Mouse (Mus musculus): ENCODE data around the gene Ccdc69.

Gene Ccdc69

GRCm38 (mm10) chr11:55077331-55078231 lies at the start of gene Ccdc69:
Gene Ccdc69, minus strand, starts transcription at chr11:55078131.
- CTCF ChIA-PET = interaction anchor here (0.6 to 1.3 kb wide), 2 partner anchors 10 to 56 kb away, joined by 3 read pairs; no protein-coding TSS in a partner anchor

- CTCF ChIA-PET = interaction anchor here (0.7 kb wide), 1 partner anchor 30 kb away, joined by 6 read pairs; no protein-coding TSS in a partner anchor
These were observed 48.7 kb upstream of the Ccdc69 start for GRCm38 (mm10) chr11:55126663-55127062.

GRCm38 (mm10) chr11:55121430-55121829 lies 43.5 kb upstream of the Ccdc69 start:
- CTCF ChIA-PET = interaction anchor here (1.1 to 1.5 kb wide), 3 partner anchors 9 to 38 kb away, joined by 3 to 7 read pairs (median 4); no protein-coding TSS in a partner anchor

GRCm38 (mm10) chr11:55120821-55121271 lies 42.9 kb upstream of the Ccdc69 start:
- CTCF ChIA-PET = interaction anchor here (1.1 to 1.5 kb wide), 3 partner anchors 8 to 38 kb away, joined by 3 to 7 read pairs (median 4); no protein-coding TSS in a partner anchor

- CTCF ChIA-PET = interaction anchor here (0.7 to 1.5 kb wide), 5 partner anchors 8 to 39 kb away, joined by 3 to 7 read pairs (median 4); no protein-coding TSS in a partner anchor
These were observed 42.3 kb upstream of the Ccdc69 start for GRCm38 (mm10) chr11:55120279-55120678.

- CTCF ChIA-PET = no interaction called here
These were observed 39.1 kb upstream of the Ccdc69 start for GRCm38 (mm10) chr11:55117031-55117430.

GRCm38 (mm10) chr11:55116004-55116403 lies 38.1 kb upstream of the Ccdc69 start:
- CTCF ChIA-PET = interaction anchor here (0.6 to 1.1 kb wide), 3 partner anchors 8 to 29 kb away, joined by 3 read pairs; no protein-coding TSS in a partner anchor

GRCm38 (mm10) chr11:55114291-55114690 lies 36.4 kb upstream of the Ccdc69 start:
- CTCF ChIA-PET = interaction anchor here (1.0 kb wide), 1 partner anchor 17 kb away, joined by 3 read pairs; no protein-coding TSS in a partner anchor

GRCm38 (mm10) chr11:55113861-55114250 lies 35.9 kb upstream of the Ccdc69 start:
- CTCF ChIA-PET = interaction anchor here (1.0 kb wide), 1 partner anchor 17 kb away, joined by 3 read pairs; no protein-coding TSS in a partner anchor

- CTCF ChIA-PET = interaction anchor here (0.7 kb wide), 1 partner anchor 44 kb away, joined by 3 read pairs; no protein-coding TSS in a partner anchor
These were observed 35.4 kb upstream of the Ccdc69 start for GRCm38 (mm10) chr11:55113209-55113860.

GRCm38 (mm10) chr11:55110566-55111169 lies 32.7 kb upstream of the Ccdc69 start:
- CTCF ChIA-PET = no interaction called here

- CTCF ChIA-PET = no interaction called here
These were observed 31.8 kb upstream of the Ccdc69 start for GRCm38 (mm10) chr11:55109521-55110300.

GRCm38 (mm10) chr11:55106636-55107035 lies 28.7 kb upstream of the Ccdc69 start:
- CTCF ChIA-PET = interaction anchor here (1.5 kb wide), 1 partner anchor 9 kb away, joined by 3 read pairs; no protein-coding TSS in a partner anchor

- CTCF ChIA-PET = interaction anchor here (1.5 kb wide), 1 partner anchor 10 kb away, joined by 3 read pairs; no protein-coding TSS in a partner anchor
These were observed 27.5 kb upstream of the Ccdc69 start for GRCm38 (mm10) chr11:55105389-55105788.

GRCm38 (mm10) chr11:55103229-55103628 lies 25.3 kb upstream of the Ccdc69 start:
- CTCF ChIA-PET = no interaction called here

- CTCF ChIA-PET = no interaction called here
These were observed 24.1 kb upstream of the Ccdc69 start for GRCm38 (mm10) chr11:55102015-55102414.

- CTCF ChIA-PET = interaction anchor here (0.6 kb wide), 1 partner anchor 215 kb away, joined by 11 read pairs; no protein-coding TSS in a partner anchor
These were observed 21.9 kb upstream of the Ccdc69 start for GRCm38 (mm10) chr11:55099868-55100267.

GRCm38 (mm10) chr11:55099019-55099771 lies 21.3 kb upstream of the Ccdc69 start:
- CTCF ChIA-PET = no interaction called here

GRCm38 (mm10) chr11:55098189-55098915 lies 20.4 kb upstream of the Ccdc69 start:
- CTCF ChIA-PET = interaction anchor here (0.6 kb wide), 2 partner anchors 51 to 1296 kb away, joined by 3 to 4 read pairs; no protein-coding TSS in a partner anchor

Data from spleen, embryonic (tissue).